Mouse (Mus musculus): ENCODE results near the gene Irx5. TPM values are rescaled to one million over a fixed set of nuclear protein-coding genes. Genes with fewer than 3 reads are reported as not detected.

Irx5 gene
- total RNA-seq, 2 experiments from 2014 or later, result 0.12 to 5.3 TPM

DNA sequence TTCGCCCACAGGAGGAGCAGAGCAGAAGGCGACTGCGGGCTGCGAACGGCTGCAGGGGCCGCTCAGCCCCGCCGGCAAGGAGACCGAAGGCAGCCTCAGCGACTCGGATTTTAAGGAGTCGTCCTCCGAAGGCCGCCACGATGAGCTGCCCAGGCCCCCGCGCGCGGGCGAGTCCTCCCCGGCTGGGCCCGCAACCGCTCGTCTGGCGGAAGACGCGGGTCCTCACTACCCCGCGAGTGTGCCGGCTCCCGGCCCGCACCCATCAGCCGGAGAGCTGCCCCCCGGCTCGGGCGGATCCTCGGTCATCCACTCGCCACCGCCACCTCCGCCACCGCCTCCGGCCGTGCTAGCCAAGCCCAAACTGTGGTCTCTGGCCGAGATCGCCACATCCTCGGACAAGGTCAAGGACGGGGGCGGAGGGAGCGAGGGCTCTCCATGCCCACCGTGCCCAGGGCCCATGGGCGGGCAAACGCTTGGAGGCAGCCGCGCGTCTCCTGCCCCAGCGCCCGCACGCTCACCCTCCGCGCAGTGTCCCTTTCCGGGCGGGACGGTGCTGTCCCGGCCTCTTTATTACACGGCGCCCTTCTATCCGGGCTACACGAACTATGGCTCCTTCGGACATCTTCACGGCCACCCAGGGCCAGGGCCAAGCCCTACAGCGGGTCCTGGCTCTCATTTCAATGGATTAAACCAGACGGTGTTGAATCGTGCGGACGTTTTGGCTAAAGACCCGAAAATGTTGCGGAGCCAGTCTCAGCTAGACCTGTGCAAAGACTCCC, 2.8 kb downstream of the Irx5 start:
- no peak for DNase-seq (ENCODE audit: low spot score)

- DNase-seq (ENCODE audit: low spot score), result peak; percentile 13
Measured at GRCm38 (mm10) chr8:92361546-92362351, 4.3 kb downstream of the Irx5 start.

GRCm38 (mm10) chr8:92362396-92363115, 5.1 kb downstream of the Irx5 start:
- DNase-seq (ENCODE audit: low spot score), result no peak

- DNase-seq (ENCODE audit: low spot score), result no peak
Measured at GRCm38 (mm10) chr8:92363217-92364147, 6.1 kb downstream of the Irx5 start.

DNA sequence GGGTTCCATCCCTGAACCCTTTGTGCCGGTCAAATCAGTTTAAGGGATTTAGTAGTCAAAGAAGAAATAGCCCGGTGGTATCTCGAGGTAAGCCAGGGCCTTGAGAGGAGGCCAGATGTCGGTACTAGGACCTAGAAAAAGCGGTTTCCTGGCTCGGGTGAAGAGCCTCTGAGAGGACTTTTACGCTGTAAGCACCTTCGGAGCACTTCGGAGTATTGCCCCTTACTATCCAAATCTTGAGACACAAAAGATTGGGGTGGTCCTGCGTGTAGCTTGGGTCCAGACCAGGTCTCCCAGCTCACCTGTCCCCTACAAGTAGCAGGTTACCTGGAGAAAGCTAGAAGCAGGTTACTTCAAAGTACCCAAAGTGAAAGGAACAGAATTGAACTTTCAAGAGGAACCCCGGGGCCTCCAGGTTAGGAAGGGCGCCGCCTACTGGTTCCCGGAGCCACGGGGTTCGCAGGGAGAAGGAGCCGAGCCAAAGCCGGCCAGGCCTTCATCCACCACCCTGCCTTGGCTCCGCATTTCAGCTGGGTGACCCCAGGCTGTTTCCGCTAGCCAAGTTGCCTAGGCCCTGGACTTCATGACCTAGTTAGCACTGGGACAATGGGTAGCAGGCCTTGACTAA, 6.8 kb downstream of the Irx5 start:
- peak; percentile 19 for DNase-seq (ENCODE audit: low spot score)

DNA sequence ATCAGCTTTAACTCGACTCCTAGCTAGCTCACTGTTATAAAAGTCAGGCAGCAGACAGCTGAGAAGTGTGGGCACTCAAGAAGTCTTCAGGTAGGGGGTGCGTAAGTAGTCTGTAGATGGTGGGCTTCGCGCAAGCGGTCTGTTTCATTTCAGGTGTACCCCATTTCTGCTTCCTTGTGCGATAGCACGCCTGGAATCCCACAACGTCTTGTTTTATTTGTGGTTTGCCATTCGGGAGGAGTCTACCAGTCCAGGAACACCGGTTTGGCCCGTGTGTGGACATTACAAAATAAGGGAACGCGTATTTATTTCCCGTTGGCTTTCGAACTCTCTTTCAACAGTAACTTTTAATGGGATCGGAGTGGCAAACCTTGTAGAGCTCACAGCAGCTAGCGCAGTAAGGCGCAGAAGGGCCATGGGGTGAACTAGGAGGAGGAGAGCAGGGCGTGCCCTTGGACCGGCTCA, 7.4 kb downstream of the Irx5 start:
- no peak for DNase-seq (ENCODE audit: low spot score)

DNA sequence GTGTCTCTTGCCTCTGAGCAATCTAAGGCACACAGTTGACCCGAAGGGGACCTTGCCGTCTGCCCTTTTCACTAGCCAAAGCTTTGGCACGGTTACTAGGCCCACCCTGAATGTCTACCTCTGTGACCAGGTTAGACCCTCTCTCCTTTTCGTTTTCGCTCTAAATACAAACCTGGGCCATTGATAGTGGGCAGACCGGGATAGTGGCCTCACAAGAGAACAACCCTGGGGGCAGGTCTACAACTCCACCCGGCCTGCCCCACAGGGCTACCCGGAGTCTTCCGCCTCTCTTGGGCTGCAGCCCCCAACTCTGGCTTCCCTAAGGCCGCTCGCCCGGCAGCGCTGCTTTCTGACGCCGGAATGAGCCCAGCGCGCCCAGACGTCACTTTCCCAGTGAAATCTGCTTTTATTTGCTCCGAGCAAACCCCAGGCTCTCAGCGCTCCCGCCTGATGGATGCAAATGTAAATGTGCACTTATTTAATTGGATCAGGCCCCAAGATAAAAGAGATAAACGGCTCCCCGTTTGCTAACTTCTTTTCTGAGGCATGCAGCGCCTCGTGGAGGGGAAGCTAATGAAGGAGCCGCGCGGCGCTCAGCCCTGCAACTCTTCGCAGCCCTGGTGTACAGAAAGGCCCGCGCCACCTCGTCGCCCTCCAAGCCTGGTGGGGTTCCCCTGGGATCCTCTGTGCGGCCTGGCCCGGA, 8.0 kb downstream of the Irx5 start:
- DNase-seq (ENCODE audit: low spot score), result no peak

DNA sequence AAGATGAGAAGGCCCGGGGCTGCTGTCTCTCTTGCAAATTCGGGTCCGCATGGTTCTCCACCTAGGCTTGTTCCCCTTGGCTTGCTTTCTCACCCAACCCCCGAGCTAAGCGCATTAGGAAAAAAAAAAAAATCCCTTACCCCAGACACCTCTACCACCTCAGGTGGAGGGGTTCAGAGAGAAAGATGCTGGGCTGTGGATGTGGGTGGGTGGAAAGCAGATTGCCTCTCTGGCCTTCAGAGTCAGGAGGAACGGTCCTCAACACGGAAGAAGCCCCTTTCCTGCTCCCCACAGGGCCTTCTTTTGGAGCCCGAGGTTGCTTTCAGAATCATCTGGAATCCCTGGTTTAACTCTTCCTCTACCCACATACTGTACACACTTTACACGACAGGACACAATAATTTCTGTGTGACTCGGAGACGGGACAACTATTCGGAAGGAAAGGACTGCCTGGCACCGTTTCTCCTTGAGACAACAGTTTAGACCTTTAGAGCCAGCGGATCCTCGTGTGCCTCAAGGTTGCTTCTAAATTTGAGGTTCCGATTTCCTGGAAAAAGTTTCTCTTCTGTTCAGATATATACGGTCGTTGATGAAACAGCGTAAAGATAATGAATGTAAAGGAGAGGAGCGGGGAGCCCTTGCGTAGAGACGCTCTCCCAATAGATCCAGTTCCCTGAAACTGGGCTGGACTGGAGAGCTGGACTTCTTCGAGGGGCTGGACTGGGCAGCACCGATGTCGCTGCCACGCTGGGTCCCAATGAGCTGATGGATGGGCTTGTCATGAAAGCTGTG, 8.7 kb downstream of the Irx5 start:
- no peak for DNase-seq (ENCODE audit: low spot score)

DNA sequence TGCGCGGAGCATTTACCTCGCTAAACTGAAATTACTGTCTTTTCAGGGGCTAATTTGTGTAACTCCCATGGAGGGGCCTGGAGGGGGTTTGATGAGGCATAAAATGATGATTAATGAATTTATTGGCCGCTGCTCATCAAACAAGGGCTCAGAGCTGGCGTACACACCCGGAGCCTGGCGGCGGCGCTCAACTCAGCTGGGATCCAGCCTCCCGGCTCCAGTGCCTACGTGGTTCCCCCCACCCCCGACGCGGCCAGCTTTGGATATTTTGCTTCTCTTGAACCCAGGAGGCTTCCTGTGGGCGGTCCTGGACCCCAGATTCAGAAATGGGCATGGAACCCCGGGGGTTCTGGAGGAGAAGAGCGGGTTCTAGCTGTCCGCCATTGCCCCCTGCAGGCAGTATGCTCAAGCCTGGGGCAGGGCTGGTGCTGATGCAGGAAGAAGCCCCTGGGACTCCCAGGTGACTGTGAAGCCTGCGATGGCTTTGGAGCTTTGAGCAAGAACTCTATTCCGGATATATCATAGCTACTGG, 9.4 kb downstream of the Irx5 start:
- DNase-seq (ENCODE audit: low spot score), result peak; percentile 15

DNA sequence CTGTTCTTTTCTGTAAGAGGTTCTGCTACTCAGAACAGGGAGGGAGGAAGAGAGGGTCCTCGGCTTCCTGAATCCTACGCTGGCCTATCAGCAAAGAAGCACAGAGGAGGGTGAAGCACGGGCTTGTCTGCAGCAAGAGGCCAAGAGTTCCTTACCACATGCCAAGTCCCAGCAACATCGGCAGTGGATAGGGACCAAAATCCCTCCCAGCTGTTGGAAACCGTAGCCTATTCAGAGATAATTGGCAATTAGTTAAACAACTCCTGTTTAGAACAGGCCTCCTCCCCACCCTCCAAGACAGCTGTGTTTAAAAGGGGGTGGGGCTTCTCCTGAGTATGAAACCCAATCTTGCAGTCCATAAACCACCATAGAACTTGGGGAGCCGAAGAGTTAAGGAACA, 22.1 kb downstream of the Irx5 start:
- no peak for DNase-seq (ENCODE audit: low spot score)

- no peak for DNase-seq (ENCODE audit: low spot score)
Measured at GRCm38 (mm10) chr8:92380571-92380970, 23.1 kb downstream of the Irx5 start.

DNA sequence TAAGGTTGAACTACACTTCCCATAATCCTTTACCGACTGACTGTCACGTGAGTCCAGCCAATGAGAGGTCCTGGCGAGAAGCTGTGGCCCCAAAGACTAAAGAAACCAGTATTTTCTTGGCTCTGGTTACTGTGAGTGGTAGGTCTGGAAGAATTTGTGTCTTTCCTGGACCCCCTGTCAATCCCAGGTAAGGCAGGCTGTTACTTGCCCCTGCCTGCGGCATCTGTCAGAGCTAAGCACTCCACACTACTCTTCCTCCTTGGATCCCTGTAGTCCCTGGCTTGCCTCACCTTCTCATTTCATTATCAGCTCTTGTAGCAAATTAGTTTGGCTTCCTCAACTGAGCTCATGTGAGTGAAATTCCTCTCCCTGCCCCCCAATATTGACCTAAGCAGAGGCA, 30.5 kb downstream of the Irx5 start:
- no peak for DNase-seq (ENCODE audit: low spot score)

DNA sequence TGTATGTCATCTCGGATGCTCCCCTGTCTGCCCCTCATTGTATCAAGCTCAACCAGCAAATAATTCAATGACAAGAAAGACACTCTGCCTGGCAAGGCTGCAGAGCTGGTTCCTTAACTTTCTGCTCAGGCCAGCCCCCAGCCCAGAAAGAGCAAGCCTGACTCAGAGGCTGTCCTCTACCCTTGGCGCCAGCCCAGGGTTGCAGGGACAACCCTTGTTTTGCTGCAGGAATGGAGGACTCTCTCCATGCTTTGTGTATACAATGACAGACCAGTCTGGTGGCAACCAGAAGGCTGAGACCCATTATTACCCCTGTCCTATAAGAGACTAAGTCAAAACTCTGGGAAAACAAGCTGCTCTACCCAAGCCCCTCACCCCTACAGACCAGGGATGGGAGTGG, 46.8 kb downstream of the Irx5 start:
- no peak for DNase-seq (ENCODE audit: low spot score)

DNA sequence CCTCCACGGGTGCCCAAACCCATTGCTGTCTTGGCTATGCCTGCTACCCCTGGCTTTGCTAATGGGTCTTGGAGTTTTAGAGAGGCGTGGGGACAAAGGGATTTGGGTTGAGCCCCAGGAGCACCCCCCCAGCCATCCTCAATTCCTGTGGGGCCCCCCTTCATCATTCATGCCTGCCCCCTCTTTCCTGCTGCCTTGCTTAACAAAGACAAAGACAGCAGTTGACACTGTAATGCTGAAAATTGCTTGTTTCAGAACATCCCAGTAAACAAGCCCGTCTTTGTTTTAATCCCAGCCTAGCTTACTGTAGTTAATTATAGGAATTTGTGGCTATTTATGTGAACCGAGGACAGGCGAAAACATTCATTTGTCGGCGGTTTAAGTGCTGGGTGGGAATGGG, 50.7 kb downstream of the Irx5 start:
- no peak for DNase-seq (ENCODE audit: low spot score)

DNA sequence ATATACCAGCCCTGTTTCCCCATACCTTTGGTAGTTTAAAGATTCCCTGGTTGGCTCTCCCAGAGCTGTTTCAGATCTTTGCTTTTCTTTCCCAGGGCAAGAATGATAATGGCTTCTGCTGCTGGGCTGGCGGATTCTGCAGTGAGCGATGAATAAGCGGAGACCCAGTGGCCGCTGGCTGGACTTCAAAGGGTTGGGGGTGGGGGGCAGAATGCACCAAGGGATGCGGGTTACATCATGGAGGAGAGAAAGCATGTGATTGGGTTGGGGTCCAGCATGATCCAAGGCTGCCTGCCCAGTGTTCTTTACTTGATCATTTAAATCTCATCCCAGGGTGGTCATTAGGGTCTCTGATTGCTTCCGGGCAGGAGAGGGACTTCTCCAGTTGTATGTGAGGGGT, 56.2 kb downstream of the Irx5 start:
- no peak for DNase-seq (ENCODE audit: low spot score)

DNA sequence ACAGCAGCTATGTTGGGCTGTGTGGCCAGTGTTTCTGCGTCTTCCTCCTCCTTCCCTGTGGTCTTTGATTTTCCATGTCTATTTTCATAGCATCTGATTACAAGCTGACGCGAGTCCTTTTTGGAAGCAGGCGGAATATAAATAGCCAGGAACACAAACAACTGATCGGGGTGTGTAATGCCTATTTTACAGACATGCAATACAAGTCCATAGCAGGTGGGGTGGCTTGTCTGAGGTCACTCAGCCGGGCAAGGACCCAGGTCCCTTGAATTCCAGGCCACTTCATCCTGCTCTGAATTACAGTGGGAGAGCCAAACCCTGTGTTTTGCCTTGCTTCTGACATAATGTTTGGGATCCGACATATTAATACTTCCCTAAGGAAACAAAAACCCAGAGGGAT, 63.2 kb downstream of the Irx5 start:
- peak; percentile 38 for DNase-seq (ENCODE audit: low spot score)

Measured in gastrocnemius, adult 18-20 months (tissue).